Mouse (Mus musculus) lung, embryonic 14.5 days (tissue): ENCODE data around the gene Dnajb8. TPM values are rescaled to one million over a fixed set of nuclear protein-coding genes. Genes with fewer than 3 reads are reported as not detected.

ENCODE experiments used
- ATAC-seq: fragments of 200-750 bp; cut with Nextera tagmentation; 2 replicates; pipeline ENCODE4 v1.8.0; 2017; ENCODE audit warnings: mild to moderate bottlenecking, moderate TSS enrichment, moderate library complexity; ENCODE audit not compliant: insufficient read depth
- DNase-seq: peaks from one replicate; pipeline ENCODE4 v3.0.0-alpha.2; 2015
- H3K27ac ChIP-seq: fragments of 300-500 bp; sonication (generic); 2 replicates; pipeline ENCODE4 v1.5.1; 2014; ENCODE audit warnings: low read depth, mild to moderate bottlenecking, moderate library complexity
- H3K27me3 ChIP-seq: fragments of 300-500 bp; sonication (generic); 2 replicates; pipeline ENCODE4 v1.6.1; 2014; ENCODE audit warnings: low read length, control low read depth; ENCODE audit not compliant: insufficient read depth
- H3K36me3 ChIP-seq: fragments of 300-500 bp; sonication (generic); 2 replicates; pipeline ENCODE4 v1.6.1; 2014; ENCODE audit warnings: control low read depth; ENCODE audit not compliant: insufficient read depth
- H3K4me1 ChIP-seq: fragments of 300-500 bp; sonication (generic); 2 replicates; pipeline ENCODE4 v1.6.1; 2014; ENCODE audit warnings: antibody characterized with exemption, control low read depth; ENCODE audit not compliant: insufficient read depth
- H3K4me2 ChIP-seq: fragments of 300-500 bp; sonication (generic); 2 replicates; pipeline ENCODE4 v1.6.1; 2014; ENCODE audit warnings: mild to moderate bottlenecking
- H3K4me3 ChIP-seq: fragments of 300-500 bp; sonication (generic); 2 replicates; pipeline ENCODE4 v1.5.1; 2014; ENCODE audit warnings: low read depth, low read length
- H3K9ac ChIP-seq: fragments of 300-500 bp; sonication (generic); 2 replicates; pipeline ENCODE4 v1.6.1; 2014
- H3K9me3 ChIP-seq: fragments of 300-500 bp; sonication (generic); 2 replicates; pipeline ENCODE4 v1.6.1; 2016; ENCODE audit warnings: low read depth, low read length, control low read depth
- CTCF ChIP-seq: IDR thresholded peaks from 2 replicates; pipeline ENCODE4 v1.5.1; 2016; ENCODE audit warnings: antibody characterized with exemption, low read depth
- WGBS: fragments of 180-500 bp; shearing (Covaris S2); extraction: QIAGEN DNeasy Blood & Tissue Kit; methylation state at CpG from one replicate; pipeline ENCODE4 v1.1.7; 2014; 5-methylcytosine and 5-hydroxymethylcytosine counted together
- polyA plus RNA-seq: library from polyadenylated mRNA; unstranded; fragments of >200 nt; fragmentation: Nextera tagmentation; extraction: Ambion mirVana; gene quantifications from 2 replicates; pipeline ENCODE4 v1.2.1, GENCODE M21; 2014

Gene Dnajb8
- polyA plus RNA-seq, 1 experiment from 2014 or later, result not detected

GRCm38 (mm10) chr6:88278141-88278540 is 56.1 kb downstream of the Dnajb8 start:
- 84% methylated on average over 2 of the region's 2 CpGs for whole genome bisulfite sequencing
- TF ChIP-seq CTCF, result no peak
- Histone ChIP-seq H3K4me1 (peaks cover 5% of the 10 kb centered on the region; the same call in 1 of the 2 replicates), H3K9me3 (no peaks in the 10 kb centered on the region), H3K27ac (no peak overlapping the region), H3K4me2 (no peak overlapping the region), H3K9ac (no peak overlapping the region), H3K4me3 (no peak overlapping the region), H3K27me3 (no peaks in the 10 kb centered on the region), H3K36me3 (no peaks in the 10 kb centered on the region)
- DNase-seq, result no peak
- no peak for ATAC-seq

DNA sequence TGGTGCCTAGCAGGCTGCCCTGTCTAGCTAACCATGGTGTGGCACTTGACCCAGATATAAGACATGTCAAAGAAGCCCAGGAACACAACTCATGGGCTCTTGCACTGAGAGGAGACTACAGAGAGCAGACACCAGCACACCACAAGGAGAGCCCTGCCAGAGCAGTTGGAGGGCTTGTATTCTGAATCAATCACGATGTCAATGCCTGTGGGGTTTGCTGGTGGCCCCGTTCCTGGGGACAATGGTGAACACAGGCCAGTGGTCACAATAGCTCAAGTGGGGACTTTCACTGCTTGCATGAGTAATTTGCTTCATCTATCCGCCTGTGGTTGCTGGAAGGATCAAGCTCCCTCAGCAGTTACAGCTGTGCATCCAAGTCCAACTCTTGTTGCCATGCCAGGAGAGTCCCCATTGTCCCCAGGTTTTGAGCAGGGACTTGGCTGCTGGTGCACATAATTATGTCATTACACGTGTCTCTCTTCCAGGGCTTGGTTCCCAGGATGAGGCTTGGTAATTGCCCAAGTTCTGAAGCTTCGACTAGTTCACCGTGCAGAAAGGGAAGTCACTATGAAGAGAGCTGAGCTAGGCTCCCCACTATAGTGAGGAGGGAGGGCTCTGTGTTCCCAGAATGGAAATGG is 68.2 kb downstream of the Dnajb8 start:
- Histone ChIP-seq H3K9ac (no peak overlapping the region), H3K4me2 (no peak overlapping the region), H3K27ac (no peak overlapping the region), H3K36me3 (no peaks in the 10 kb centered on the region), H3K9me3 (no peaks in the 10 kb centered on the region), H3K4me3 (no peak overlapping the region), H3K4me1 (no peaks in the 10 kb centered on the region), H3K27me3 (no peaks in the 10 kb centered on the region)
- TF ChIP-seq CTCF, result no peak
- ATAC-seq (no peak), DNase-seq (no peak)
- 83% methylated on average over 6 of the region's 6 CpGs for WGBS

- Histone ChIP-seq H3K27me3 (no peaks in the 10 kb centered on the region), H3K36me3 (peaks cover 7% of the 10 kb centered on the region; the same call in 1 of the 2 replicates), H3K4me3 (no peak overlapping the region), H3K27ac (no peak overlapping the region), H3K9ac (no peak overlapping the region), H3K9me3 (no peaks in the 10 kb centered on the region), H3K4me2 (no peak overlapping the region), H3K4me1 (no peaks in the 10 kb centered on the region)
- ATAC-seq (no peak), DNase-seq (no peak)
- 55% methylated on average over 4 of the region's 4 CpGs for WGBS
- no peak for TF ChIP-seq CTCF
Measured at GRCm38 (mm10) chr6:88292274-88292909, 70.3 kb downstream of the Dnajb8 start.

DNA sequence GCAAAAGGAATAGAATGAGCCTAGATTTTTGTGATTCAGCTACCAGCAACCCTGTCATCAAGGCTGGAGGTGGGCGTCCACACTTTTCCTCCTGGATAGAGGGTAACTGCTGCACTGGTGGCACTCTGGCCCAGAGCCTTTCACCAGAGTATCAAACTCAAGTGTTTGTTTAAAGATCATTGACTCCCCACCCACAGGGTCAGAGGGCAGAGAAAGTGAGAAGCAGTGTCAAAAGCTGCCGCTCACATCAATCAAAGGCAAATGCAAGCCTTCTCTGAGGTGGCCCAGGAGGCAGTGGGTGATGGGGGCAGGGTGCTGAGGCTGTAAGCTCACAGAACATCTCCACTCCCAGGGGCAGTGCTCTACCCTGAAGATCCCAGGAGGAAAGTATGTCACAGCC is 77.4 kb downstream of the Dnajb8 start:
- no peak overlapping the region for H3K9ac ChIP-seq
- H3K4me2 ChIP-seq, result no peak overlapping the region
- no peaks in the 10 kb centered on the region for H3K27me3 ChIP-seq
- 23% methylated on average over 2 of the region's 2 CpGs for WGBS
- H3K36me3 ChIP-seq, result peaks cover 15% of the 10 kb centered on the region; the same call in 1 of the 2 replicates
- no peak overlapping the region for H3K4me3 ChIP-seq
- DNase-seq (no peak), ATAC-seq (no peak)
- no peak for TF ChIP-seq CTCF
- no peaks in the 10 kb centered on the region for H3K9me3 ChIP-seq
- H3K27ac ChIP-seq, result no peak overlapping the region
- peaks cover 7% of the 10 kb centered on the region for H3K4me1 ChIP-seq

GRCm38 (mm10) chr6:88301234-88301633 is 79.2 kb downstream of the Dnajb8 start:
- Histone ChIP-seq H3K4me1 (peaks cover 7% of the 10 kb centered on the region), H3K9ac (no peak overlapping the region), H3K27ac (no peak overlapping the region), H3K27me3 (no peaks in the 10 kb centered on the region), H3K9me3 (no peaks in the 10 kb centered on the region), H3K4me3 (no peak overlapping the region), H3K4me2 (no peak overlapping the region), H3K36me3 (peaks cover 15% of the 10 kb centered on the region; the same call in 1 of the 2 replicates)
- WGBS, result 34% methylated on average over 7 of the region's 7 CpGs
- TF ChIP-seq CTCF, result no peak
- ATAC-seq, result no peak
- DNase-seq, result peak; percentile 7

Other genes with a start within 250 kb of the Dnajb8 start
- 62.9 and 74.4 TPM in 2 replicates for gene H1fx, start 240.6 kb upstream of the Dnajb8 start, polyA plus RNA-seq
- 216 and 218 TPM in 2 replicates for gene Rab7, start 177.0 kb upstream of the Dnajb8 start, polyA plus RNA-seq
- gene Rpn1, start 137.8 kb upstream of the Dnajb8 start, polyA plus RNA-seq, result 437 and 440 TPM in 2 replicates
- 13.8 and 14.6 TPM in 2 replicates for gene Gata2, start 28.4 kb upstream of the Dnajb8 start, polyA plus RNA-seq
- 44.6 and 48.2 TPM in 2 replicates for gene Eefsec, start 224.3 kb downstream of the Dnajb8 start, polyA plus RNA-seq
- gene Ruvbl1, start 243.1 kb downstream of the Dnajb8 start, polyA plus RNA-seq, result 153 and 163 TPM in 2 replicates